Mouse (Mus musculus) CH12.LX (cell line): ENCODE data around the gene Saa1.

ENCODE experiments used
- CTCF ChIP-seq, 2 experiments: IDR thresholded peaks in 1 of 2; conservative IDR thresholded peaks in 1 of 2; 2 replicates each; pipeline ENCODE4 v1.5.1; 2011 to 2012; ENCODE audit warnings: low read depth in 2 of 2, low read length in 2 of 2, improper control_type of control experiment in 1 of 2, inconsistent platforms in 1 of 2, mild to moderate bottlenecking in 1 of 2, moderate library complexity in 1 of 2
- HCFC1 ChIP-seq: IDR thresholded peaks from 2 replicates; pipeline ENCODE4 v1.6.1; 2012; ENCODE audit warnings: low read depth, mild to moderate bottlenecking, inconsistent platforms, low read length, improper control_type of control experiment
- IRF4 ChIP-seq: IDR thresholded peaks from 2 replicates; pipeline ENCODE4 v1.6.1; 2014; ENCODE audit warnings: low read depth, mild to moderate bottlenecking, inconsistent platforms, low read length, improper control_type of control experiment
- RCOR1 ChIP-seq: conservative IDR thresholded peaks from 2 replicates; pipeline ENCODE4 v1.6.1; 2012; ENCODE audit warnings: low read depth, mild to moderate bottlenecking, inconsistent platforms, low read length, improper control_type of control experiment
- TCF12 ChIP-seq: IDR thresholded peaks from 2 replicates; pipeline ENCODE4 v1.6.1; 2014; ENCODE audit warnings: low read depth, mild to moderate bottlenecking, inconsistent platforms, low read length, improper control_type of control experiment
- USF2 ChIP-seq: conservative IDR thresholded peaks from 2 replicates; pipeline ENCODE4 v1.6.1; 2011; ENCODE audit warnings: low read depth, low read length, improper control_type of control experiment
- ZMIZ1 ChIP-seq: IDR thresholded peaks from 2 replicates; pipeline ENCODE4 v1.6.1; 2012; ENCODE audit warnings: low read depth, mild to moderate bottlenecking, inconsistent platforms, low read length, improper control_type of control experiment

- TF ChIP-seq CTCF (conservative IDR thresholded peaks at IDR 0.05 in 1 of 2, IDR thresholded peaks at IDR 0.05 in 1 of 2; ENCODE audit: low read depth in 2 of 2, low read length in 2 of 2), result no peak
- no peak for TF ChIP-seq ZMIZ1
- TF ChIP-seq USF2, result no peak
- TF ChIP-seq RCOR1, result no peak
- no peak for TF ChIP-seq HCFC1
- no peak for TF ChIP-seq IRF4
- no peak for TF ChIP-seq TCF12
Observed at GRCm38 (mm10) chr7:46745816-46746215, 3.0 kb upstream of the Saa1 start.
